Mouse (Mus musculus) lung, embryonic 14.5 days (tissue): ENCODE measurements around the gene Agap2. TPM values are rescaled to one million over a fixed set of nuclear protein-coding genes. Genes with fewer than 3 reads are reported as not detected.
A peak's percentile ranks its signal among the peaks of the same experiment; 100 is the strongest.

ENCODE experiments used
- ATAC-seq: fragments of 200-750 bp; cut with Nextera tagmentation; 2 replicates; pipeline ENCODE4 v1.8.0; 2017; ENCODE audit warnings: mild to moderate bottlenecking, moderate TSS enrichment, moderate library complexity; ENCODE audit not compliant: insufficient read depth
- DNase-seq: peaks from one replicate; pipeline ENCODE4 v3.0.0-alpha.2; 2015
- H3K27ac ChIP-seq: fragments of 300-500 bp; sonication (generic); 2 replicates; pipeline ENCODE4 v1.5.1; 2014; ENCODE audit warnings: low read depth, mild to moderate bottlenecking, moderate library complexity
- H3K27me3 ChIP-seq: fragments of 300-500 bp; sonication (generic); 2 replicates; pipeline ENCODE4 v1.6.1; 2014; ENCODE audit warnings: low read length, control low read depth; ENCODE audit not compliant: insufficient read depth
- H3K36me3 ChIP-seq: fragments of 300-500 bp; sonication (generic); 2 replicates; pipeline ENCODE4 v1.6.1; 2014; ENCODE audit warnings: control low read depth; ENCODE audit not compliant: insufficient read depth
- H3K4me1 ChIP-seq: fragments of 300-500 bp; sonication (generic); 2 replicates; pipeline ENCODE4 v1.6.1; 2014; ENCODE audit warnings: antibody characterized with exemption, control low read depth; ENCODE audit not compliant: insufficient read depth
- H3K4me2 ChIP-seq: fragments of 300-500 bp; sonication (generic); 2 replicates; pipeline ENCODE4 v1.6.1; 2014; ENCODE audit warnings: mild to moderate bottlenecking
- H3K4me3 ChIP-seq: fragments of 300-500 bp; sonication (generic); 2 replicates; pipeline ENCODE4 v1.5.1; 2014; ENCODE audit warnings: low read depth, low read length
- H3K9ac ChIP-seq: fragments of 300-500 bp; sonication (generic); 2 replicates; pipeline ENCODE4 v1.6.1; 2014
- H3K9me3 ChIP-seq: fragments of 300-500 bp; sonication (generic); 2 replicates; pipeline ENCODE4 v1.6.1; 2016; ENCODE audit warnings: low read depth, low read length, control low read depth
- CTCF ChIP-seq: IDR thresholded peaks from 2 replicates; pipeline ENCODE4 v1.5.1; 2016; ENCODE audit warnings: antibody characterized with exemption, low read depth
- WGBS: fragments of 180-500 bp; shearing (Covaris S2); extraction: QIAGEN DNeasy Blood & Tissue Kit; methylation state at CpG from one replicate; pipeline ENCODE4 v1.1.7; 2014; 5-methylcytosine and 5-hydroxymethylcytosine counted together
- polyA plus RNA-seq: library from polyadenylated mRNA; unstranded; fragments of >200 nt; fragmentation: Nextera tagmentation; extraction: Ambion mirVana; gene quantifications from 2 replicates; pipeline ENCODE4 v1.2.1, GENCODE M21; 2014

Agap2 gene
- polyA plus RNA-seq, 1 experiment from 2014 or later: 0.07 TPM

GRCm38 (mm10) chr10:127077515-127077914 lies 2.4 kb downstream of the Agap2 start:
- no peak for TF ChIP-seq CTCF
- Histone ChIP-seq H3K4me2 (no peak overlapping the region), H3K27me3 (peaks cover 54% of the 10 kb centered on the region), H3K36me3 (no peaks in the 10 kb centered on the region), H3K9me3 (no peaks in the 10 kb centered on the region), H3K4me3 (no peak overlapping the region), H3K4me1 (0 out of 2 replicates have a peak, but pooled peaks cover 3% of the 10 kb centered on the region), H3K27ac (no peak overlapping the region), H3K9ac (no peak overlapping the region)
- ATAC-seq (no peak), DNase-seq (no peak)
- 5% methylated on average over 10 of the region's 10 CpGs for WGBS

GRCm38 (mm10) chr10:127078001-127078676 lies 3.1 kb downstream of the Agap2 start:
- Histone ChIP-seq H3K4me2 (peak overlapping the region; percentile 86), H3K9me3 (no peaks in the 10 kb centered on the region), H3K4me3 (peak overlapping the region; percentile 47), H3K9ac (no peak overlapping the region), H3K27me3 (peaks cover 60% of the 10 kb centered on the region), H3K4me1 (0 out of 2 replicates have a peak, but pooled peaks cover 3% of the 10 kb centered on the region), H3K27ac (no peak overlapping the region), H3K36me3 (no peaks in the 10 kb centered on the region)
- no peak for DNase-seq
- no peak for TF ChIP-seq CTCF
- ATAC-seq: peak; percentile 22; the same call in 1 of the 2 replicates
- WGBS: 2% methylated on average over 12 of the region's 12 CpGs

GRCm38 (mm10) chr10:127078677-127079575 lies 3.8 kb downstream of the Agap2 start:
- Histone ChIP-seq H3K9ac (peak overlapping the region; percentile 36; the same call in 1 of the 2 replicates), H3K4me1 (0 out of 2 replicates have a peak, but pooled peaks cover 3% of the 10 kb centered on the region), H3K27me3 (peaks cover 68% of the 10 kb centered on the region), H3K9me3 (no peaks in the 10 kb centered on the region), H3K27ac (no peak overlapping the region), H3K4me2 (peak overlapping the region; percentile 86), H3K36me3 (no peaks in the 10 kb centered on the region), H3K4me3 (peak overlapping the region; percentile 47)
- ATAC-seq (0 out of 2 replicates have a peak, but pooled peaks have one; percentile 25), DNase-seq (peak; percentile 82)
- 2% methylated on average over 45 of the region's 49 CpGs for WGBS
- TF ChIP-seq CTCF: no peak

- peak; percentile 62 for DNase-seq
- WGBS: 2% methylated on average over 64 of the region's 70 CpGs
- Histone ChIP-seq H3K36me3 (no peaks in the 10 kb centered on the region), H3K9me3 (no peaks in the 10 kb centered on the region), H3K27me3 (peaks cover 71% of the 10 kb centered on the region), H3K4me1 (0 out of 2 replicates have a peak, but pooled peaks cover 3% of the 10 kb centered on the region), H3K9ac (peak overlapping the region; percentile 36), H3K4me2 (peak overlapping the region; percentile 86), H3K4me3 (peak overlapping the region; percentile 47), H3K27ac (no peak overlapping the region)
- ATAC-seq: 0 out of 2 replicates have a peak, but pooled peaks have one; percentile 10
- TF ChIP-seq CTCF: no peak; the same call in 1 of the 2 replicates
Measured at GRCm38 (mm10) chr10:127079665-127080391, 4.7 kb downstream of the Agap2 start.

GRCm38 (mm10) chr10:127080901-127081780 lies 6.1 kb downstream of the Agap2 start:
- DNase-seq (no peak), ATAC-seq (no peak)
- H3K9ac ChIP-seq: 0 out of 2 replicates have a peak overlapping the region, but pooled peaks have one; percentile 10

More at GRCm38 (mm10) chr10:127080901-127081780, 6.1 kb downstream of the Agap2 start:
- H3K36me3 ChIP-seq: no peaks in the 10 kb centered on the region
- TF ChIP-seq CTCF: no peak
- H3K27ac ChIP-seq: no peak overlapping the region
- no peaks in the 10 kb centered on the region for H3K9me3 ChIP-seq
- 0 out of 2 replicates have a peak, but pooled peaks cover 3% of the 10 kb centered on the region for H3K4me1 ChIP-seq
- peak overlapping the region; percentile 50 for H3K4me2 ChIP-seq
- H3K27me3 ChIP-seq: peaks cover 74% of the 10 kb centered on the region
- H3K4me3 ChIP-seq: peak overlapping the region; percentile 24
- 3% methylated on average over 48 of the region's 48 CpGs for WGBS
